Comparison of ENCODE assay signal across 8 mouse cellular contexts in genomic region chr6:47175356-47176156, GRCm38 (mm10).
DNase-seq lines count a peak whose midpoint lies in the region; ATAC-seq and TF ChIP-seq lines count a peak whose summit lies in the region.
"Not testable (repeated sequence)": the region's sequence is repeated elsewhere in the genome, so short reads cannot be mapped to it uniquely, and the experiment has no call there.

No protein-coding gene starts in this region.

- 19% methylated on average over 10 of the region's 10 CpGs for WGBS in hindbrain, embryonic 14.5 days
- WGBS in lung, embryonic 15.5 days, result 20% methylated on average over 10 of the region's 10 CpGs
- 16% methylated on average over 10 of the region's 10 CpGs for WGBS in midbrain, postnatal 0 days

- DNase-seq in 3T3-L1 (ENCODE audit: low read depth, low spot score), result peak; percentile 73
- DNase-seq in embryo, embryonic 10.5 days (ENCODE audit: low spot score), result peak; percentile 83
- DNase-seq in hindbrain, embryonic 14.5 days (ENCODE audit: low spot score), result peak; percentile 72
- peak; percentile 29 for DNase-seq in layer of hippocampus, adult 9-10 months (ENCODE audit: low spot score)
- DNase-seq in midbrain, postnatal 0 days (ENCODE audit: low spot score), result peak; percentile 90

- TF ChIP-seq POLR2A in bone marrow macrophage, adult 2 months (IDR thresholded peaks at IDR 0.05; ENCODE audit: borderline replicate concordance, low read depth, low read length), result not testable (repeated sequence)

- peaks cover 13% of the 10 kb centered on the region for H3K4me1 ChIP-seq in bone marrow macrophage, adult 2 months (ENCODE audit: control insufficient read depth, insufficient read depth, low read length)
- not testable (repeated sequence) for H3K4me1 ChIP-seq in hindbrain, embryonic 14.5 days (replicated peaks; ENCODE audit: control insufficient read depth, insufficient read depth, low read length); lung, embryonic 15.5 days; midbrain, postnatal 0 days (ENCODE audit: insufficient read depth, low read length)

- peak; percentile 95 for ATAC-seq in frontal cortex, adult (ENCODE audit: low TSS enrichment)
- peak; percentile 82 for ATAC-seq in hindbrain, embryonic 14.5 days (ENCODE audit: low FRiP score)
- ATAC-seq in lung, embryonic 15.5 days (ENCODE audit: borderline replicate concordance, extremely low read depth, low FRiP score, low TSS enrichment), result peak; percentile 62; the same call in 1 of the 2 replicates
- peak; percentile 74 for ATAC-seq in midbrain, postnatal 0 days (ENCODE audit: low FRiP score)

- H3K4me2 ChIP-seq in hindbrain, embryonic 14.5 days (replicated peaks), result peak overlapping the region; percentile 44
- peak overlapping the region; percentile 19; the same call in 1 of the 2 replicates for H3K4me2 ChIP-seq in lung, embryonic 15.5 days
- peak overlapping the region; percentile 29 for H3K4me2 ChIP-seq in midbrain, postnatal 0 days (ENCODE audit: low read depth, low read length, poor library complexity, severe bottlenecking)

- H3K27ac ChIP-seq in bone marrow macrophage, adult 2 months (ENCODE audit: insufficient read depth, low read depth, low read length), result peak overlapping the region; percentile 73
- peak overlapping the region; percentile 72 for H3K27ac ChIP-seq in hindbrain, embryonic 14.5 days
- not testable (repeated sequence) for H3K27ac ChIP-seq in lung, embryonic 15.5 days; midbrain, postnatal 0 days (ENCODE audit: low read depth, low read length)

- H3K9ac ChIP-seq in hindbrain, embryonic 14.5 days, result peak overlapping the region; percentile 52
- not testable (repeated sequence) for H3K9ac ChIP-seq in lung, embryonic 15.5 days; midbrain, postnatal 0 days (replicated peaks; ENCODE audit: low read length, poor library complexity, severe bottlenecking)

- not testable (repeated sequence) for H3K4me3 ChIP-seq in bone marrow macrophage, adult 2 months (ENCODE audit: insufficient read depth, low read length); lung, embryonic 15.5 days; midbrain, postnatal 0 days (ENCODE audit: low read depth, low read length)
- H3K4me3 ChIP-seq in hindbrain, embryonic 14.5 days (replicated peaks; ENCODE audit: low read length), result 0 out of 2 replicates have a peak overlapping the region, but pooled peaks have one; percentile 11

- not testable (repeated sequence) for H3K27me3 ChIP-seq in hindbrain, embryonic 14.5 days (ENCODE audit: control insufficient read depth, insufficient read depth, low read length); lung, embryonic 15.5 days; midbrain, postnatal 0 days (ENCODE audit: insufficient read depth, low read length)

- not testable (repeated sequence) for TF ChIP-seq CTCF in bone marrow macrophage, adult 2 months (IDR thresholded peaks at IDR 0.05; ENCODE audit: low read depth, low read length)
- peak; percentile 84 for TF ChIP-seq CTCF in midbrain, postnatal 0 days (IDR thresholded peaks at IDR 0.05)

- H3K9me3 ChIP-seq in hindbrain, embryonic 14.5 days (ENCODE audit: control insufficient read depth, low read length); lung, embryonic 15.5 days; midbrain, postnatal 0 days (ENCODE audit: low read length): not testable (repeated sequence)

- not testable (repeated sequence) for H3K36me3 ChIP-seq in hindbrain, embryonic 14.5 days (replicated peaks; ENCODE audit: control insufficient read depth, insufficient read depth); lung, embryonic 15.5 days; midbrain, postnatal 0 days (ENCODE audit: insufficient read depth, low read length)

Comparison
In these comparisons a context has a peak if more than half of its experiments do, and no peak if none do; other contexts are left out.
1. DNase-seq: peak in every context shown above with its lines; median percentile 90 in midbrain, postnatal 0 days; 83 in embryo, embryonic 10.5 days; 73 in 3T3-L1; 72 in hindbrain, embryonic 14.5 days; 29 in layer of hippocampus, adult 9-10 months.